Mouse (Mus musculus) C2C12 (cell line): Measurements from ENCODE around the gene Grid1. TPM values are rescaled to one million over a fixed set of nuclear protein-coding genes. Genes with fewer than 3 reads are reported as not detected.

ENCODE experiments used
- H3K27me3 ChIP-seq: one replicate; pipeline ENCODE4 v1.6.1; 2011; ENCODE audit not compliant: control insufficient read depth, insufficient read depth, insufficient read length
- H3K36me3 ChIP-seq: one replicate; pipeline ENCODE4 v1.6.1; 2011; ENCODE audit not compliant: control insufficient read depth, insufficient read depth
- H3K4me3 ChIP-seq: one replicate; pipeline ENCODE4 v1.5.1; 2011; ENCODE audit warnings: mild to moderate bottlenecking, control low read depth; ENCODE audit not compliant: poor library complexity, insufficient read depth, severe bottlenecking
- H3K79me2 ChIP-seq: one replicate; pipeline ENCODE4 v1.6.1; 2011; ENCODE audit not compliant: control insufficient read depth, insufficient read depth
- H3K79me3 ChIP-seq: one replicate; pipeline ENCODE4 v1.6.1; 2011; ENCODE audit warnings: low read depth, control low read depth
- H3ac ChIP-seq: one replicate; pipeline ENCODE3; 2011; ENCODE audit warnings: low read depth; ENCODE audit not compliant: control insufficient read depth, insufficient read length
- CEBPB ChIP-seq: IDR thresholded peaks from one replicate; pipeline ENCODE4 v1.6.1; 2011; ENCODE audit warnings: low read depth, mild to moderate bottlenecking, control low read depth, moderate library complexity
- CTCF ChIP-seq: IDR thresholded peaks from one replicate; pipeline ENCODE4 v1.5.1; 2011; ENCODE audit not compliant: control insufficient read depth, insufficient read depth, insufficient read length
- FOSL1 ChIP-seq: IDR thresholded peaks from one replicate; pipeline ENCODE4 v1.8.0; 2011; ENCODE audit warnings: mild to moderate bottlenecking, low read length; ENCODE audit not compliant: poor library complexity, insufficient read depth, severe bottlenecking
- MAX ChIP-seq: IDR thresholded peaks from one replicate; pipeline ENCODE4 v1.6.1; 2011; ENCODE audit warnings: mild to moderate bottlenecking, control low read depth
- MYOD1 ChIP-seq: IDR thresholded peaks from one replicate; pipeline ENCODE4 v1.6.1; 2011; ENCODE audit warnings: low read depth; ENCODE audit not compliant: control insufficient read depth, insufficient read length
- MYOG ChIP-seq: IDR thresholded peaks from one replicate; pipeline ENCODE4 v1.6.1; 2011; ENCODE audit not compliant: control insufficient read depth, insufficient read length; ENCODE audit errors: extremely low read depth
- USF1 ChIP-seq: IDR thresholded peaks from one replicate; pipeline ENCODE4 v1.6.1; 2011; ENCODE audit warnings: low read depth, mild to moderate bottlenecking, control low read depth, moderate library complexity
- polyA plus RNA-seq: library from polyadenylated mRNA; unstranded; fragments of >200 nt; fragmentation: generic; extraction: Trizol; gene quantifications from one replicate; pipeline ENCODE4 v1.2.1, GENCODE M21; 2012; ENCODE audit warnings: missing spikeins

Grid1 gene
- polyA plus RNA-seq, 1 experiment, result 0.04 TPM

GRCm38 (mm10) chr14:35254477-35254876, 434.6 kb downstream of the Grid1 start:
- Histone ChIP-seq H3K79me3 (no peaks in the 10 kb centered on the region), H3K4me3 (no peak overlapping the region), H3K27me3 (no peaks in the 10 kb centered on the region), H3ac (no peak overlapping the region), H3K36me3 (no peaks in the 10 kb centered on the region), H3K79me2 (no peaks in the 10 kb centered on the region)
- TF ChIP-seq CTCF (no peak), MYOD1 (no peak), FOSL1 (no peak), MAX (no peak), MYOG (no peak), USF1 (no peak), CEBPB (no peak)

- TF ChIP-seq CEBPB, result no peak
- no peak for TF ChIP-seq FOSL1
- no peak for TF ChIP-seq MYOG
- TF ChIP-seq MAX, result no peak
- no peak for TF ChIP-seq USF1
- no peak for TF ChIP-seq CTCF
- no peak for TF ChIP-seq MYOD1
- Histone ChIP-seq H3K79me2 (no peaks in the 10 kb centered on the region), H3K36me3 (no peaks in the 10 kb centered on the region), H3K79me3 (no peaks in the 10 kb centered on the region), H3K4me3 (no peak overlapping the region), H3ac (no peak overlapping the region), H3K27me3 (no peaks in the 10 kb centered on the region)
Observed at GRCm38 (mm10) chr14:35270260-35270659, 450.4 kb downstream of the Grid1 start.

- no peaks in the 10 kb centered on the region for H3K36me3 ChIP-seq
- H3K79me2 ChIP-seq, result no peaks in the 10 kb centered on the region
- no peak for TF ChIP-seq MYOD1
- no peak for TF ChIP-seq MAX
- no peak for TF ChIP-seq USF1
- no peak for TF ChIP-seq CTCF
- no peak for TF ChIP-seq FOSL1
- no peak for TF ChIP-seq MYOG
- no peak for TF ChIP-seq CEBPB
- H3K27me3 ChIP-seq, result no peaks in the 10 kb centered on the region
- H3ac ChIP-seq, result no peak overlapping the region
- H3K4me3 ChIP-seq, result no peak overlapping the region
- H3K79me3 ChIP-seq, result no peaks in the 10 kb centered on the region
Observed at GRCm38 (mm10) chr14:35309201-35309600, 489.3 kb downstream of the Grid1 start.

GRCm38 (mm10) chr14:35313380-35314299, 493.7 kb downstream of the Grid1 start:
- H3K36me3 ChIP-seq, result no peaks in the 10 kb centered on the region
- no peak overlapping the region for H3ac ChIP-seq
- no peaks in the 10 kb centered on the region for H3K79me3 ChIP-seq
- no peak overlapping the region for H3K4me3 ChIP-seq
- H3K79me2 ChIP-seq, result no peaks in the 10 kb centered on the region
- no peaks in the 10 kb centered on the region for H3K27me3 ChIP-seq
- TF ChIP-seq MYOG, result no peak
- no peak for TF ChIP-seq USF1
- TF ChIP-seq CEBPB, result no peak
- TF ChIP-seq FOSL1, result no peak
- TF ChIP-seq CTCF, result no peak
- no peak for TF ChIP-seq MAX
- TF ChIP-seq MYOD1, result no peak

- TF ChIP-seq MYOG, result no peak
- TF ChIP-seq USF1, result no peak
- TF ChIP-seq MYOD1, result no peak
- TF ChIP-seq CEBPB, result no peak
- Histone ChIP-seq H3K36me3 (no peaks in the 10 kb centered on the region), H3K27me3 (no peaks in the 10 kb centered on the region), H3ac (no peak overlapping the region), H3K79me3 (no peaks in the 10 kb centered on the region), H3K4me3 (no peak overlapping the region), H3K79me2 (no peaks in the 10 kb centered on the region)
Observed at GRCm38 (mm10) chr14:35326306-35326705, 506.4 kb downstream of the Grid1 start.

- H3K4me3 ChIP-seq, result no peak overlapping the region
- no peak overlapping the region for H3ac ChIP-seq
- H3K79me3 ChIP-seq, result no peaks in the 10 kb centered on the region
- H3K79me2 ChIP-seq, result no peaks in the 10 kb centered on the region
- no peaks in the 10 kb centered on the region for H3K36me3 ChIP-seq
- no peaks in the 10 kb centered on the region for H3K27me3 ChIP-seq
- TF ChIP-seq MAX, result no peak
- TF ChIP-seq CTCF, result no peak
- TF ChIP-seq MYOG, result no peak
- no peak for TF ChIP-seq CEBPB
- no peak for TF ChIP-seq USF1
- TF ChIP-seq FOSL1, result no peak
- no peak for TF ChIP-seq MYOD1
Observed at GRCm38 (mm10) chr14:35336561-35336960, 516.7 kb downstream of the Grid1 start.
